Mouse (Mus musculus): Measurements from ENCODE around the gene Nkain2.

GRCm38 (mm10) chr10:32738989-32739388 is 151.3 kb downstream of the Nkain2 start:
- no peak for TF ChIP-seq POLR2A (IDR thresholded peaks at IDR 0.05; ENCODE audit: insufficient read depth, low read length)
- no peak for TF ChIP-seq CTCF (IDR thresholded peaks at IDR 0.05; ENCODE audit: low read depth, low read length)
